Mouse (Mus musculus) cerebellum, postnatal 14 days (tissue): ENCODE results near the gene 4930519G04Rik.
"Not testable (repeated sequence)": the region's sequence is repeated elsewhere in the genome, so short reads cannot be mapped to it uniquely, and the experiment has no call there.

Source experiments
- DNase-seq, 2 experiments: peaks; one replicate each; pipeline ENCODE4 v3.0.0; 2021; ENCODE audit warnings: mixed read lengths in 2 of 2

The 4930519G04Rik gene

DNA sequence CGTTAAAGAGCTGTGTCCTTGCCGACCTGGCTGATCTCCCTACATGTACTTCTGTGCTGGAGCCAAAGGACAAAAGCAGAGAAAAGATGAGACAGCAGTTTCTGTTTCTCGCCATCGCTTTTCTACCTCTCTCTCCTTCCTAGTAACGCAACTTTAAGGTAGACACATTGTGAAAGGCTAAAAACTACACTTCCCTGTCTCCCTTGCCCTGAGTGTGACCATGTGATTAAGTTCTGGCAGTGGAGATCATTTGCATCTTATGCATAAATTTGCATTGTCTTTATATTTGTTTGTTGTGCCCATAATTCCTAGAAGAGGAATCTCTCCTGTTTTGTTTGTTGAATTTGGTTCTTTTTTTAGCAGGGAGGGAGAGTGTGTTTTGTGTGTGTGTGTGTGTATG, 62.4 kb downstream of the 4930519G04Rik start:
- no peak for DNase-seq

DNA sequence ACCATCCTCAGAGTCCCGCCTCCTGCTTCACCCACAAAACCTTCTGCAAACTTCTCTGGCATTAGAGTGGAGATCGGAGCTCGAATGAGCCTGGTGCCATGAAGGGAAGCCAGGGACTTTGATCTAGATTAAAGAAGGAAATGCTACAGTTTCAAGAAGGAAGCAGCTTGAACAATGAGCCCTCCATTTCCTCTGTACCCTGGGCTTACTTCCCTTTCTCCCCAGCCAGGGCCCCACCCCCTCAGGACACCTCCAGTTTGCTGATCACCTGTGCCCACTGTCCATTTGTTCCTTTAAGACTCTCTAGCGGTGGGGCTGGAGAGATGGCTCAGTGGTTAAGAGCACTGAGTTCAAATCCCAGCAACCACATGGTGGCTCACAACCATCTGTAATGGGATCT, 63.3 kb downstream of the 4930519G04Rik start:
- no peak for DNase-seq

DNA sequence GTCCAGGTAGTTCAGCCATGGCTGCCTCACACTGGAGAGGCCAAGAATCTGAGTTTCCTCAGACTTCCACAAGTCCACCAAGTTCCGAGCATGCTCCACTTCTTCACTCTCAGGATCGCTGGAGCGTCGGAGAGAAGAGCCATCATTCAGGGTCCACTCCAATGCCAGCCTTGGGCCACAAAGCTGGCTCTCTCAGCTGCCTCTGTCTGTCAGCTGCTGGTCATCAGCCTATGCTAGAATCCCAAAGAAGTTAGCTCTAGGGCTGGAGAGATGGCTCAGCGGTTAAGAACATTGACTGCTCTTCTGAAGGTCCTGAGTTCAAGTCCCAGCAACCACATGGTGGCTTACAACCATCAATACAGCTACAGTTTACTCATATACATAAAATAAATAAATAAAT, 63.9 kb downstream of the 4930519G04Rik start:
- DNase-seq = not testable (repeated sequence)

DNA sequence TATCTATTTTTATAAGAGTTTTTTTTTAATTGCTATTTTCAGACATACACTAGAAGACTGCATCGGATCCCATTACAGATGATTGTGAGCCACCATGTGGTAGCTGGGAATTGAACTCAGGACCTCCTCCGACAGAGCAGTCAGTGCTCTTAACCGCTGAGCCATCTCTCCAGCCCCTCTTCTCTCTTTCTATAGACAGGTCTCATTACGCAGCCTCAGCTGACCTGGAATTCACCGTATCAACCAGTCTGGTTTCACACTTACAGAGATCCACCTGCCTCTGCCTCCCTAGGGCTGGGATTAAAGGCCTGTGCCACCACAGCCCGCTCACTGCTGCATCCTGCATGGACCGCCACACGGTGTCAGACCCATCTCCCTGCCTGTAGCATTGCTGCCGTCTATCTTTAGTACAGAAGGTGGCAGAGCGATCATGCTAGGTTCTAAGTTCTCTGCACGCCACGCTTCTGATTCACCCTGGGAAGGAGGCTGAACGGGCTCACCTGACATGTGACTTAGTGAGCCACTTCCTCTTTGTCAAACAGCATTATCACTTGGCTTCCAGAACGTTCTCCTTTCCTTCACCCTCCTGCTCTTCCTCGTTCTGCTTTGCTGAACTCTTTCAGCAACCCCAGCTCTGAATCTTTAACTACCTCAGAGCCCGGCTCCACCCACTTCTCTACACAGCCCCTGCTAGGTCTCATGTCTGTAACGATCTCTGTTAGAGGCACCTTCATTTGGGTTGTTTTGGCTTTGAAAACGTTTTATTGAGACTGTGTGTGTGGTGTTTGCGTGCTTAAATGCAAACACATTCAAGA, 68.3 kb downstream of the 4930519G04Rik start:
- no peak for DNase-seq

DNA sequence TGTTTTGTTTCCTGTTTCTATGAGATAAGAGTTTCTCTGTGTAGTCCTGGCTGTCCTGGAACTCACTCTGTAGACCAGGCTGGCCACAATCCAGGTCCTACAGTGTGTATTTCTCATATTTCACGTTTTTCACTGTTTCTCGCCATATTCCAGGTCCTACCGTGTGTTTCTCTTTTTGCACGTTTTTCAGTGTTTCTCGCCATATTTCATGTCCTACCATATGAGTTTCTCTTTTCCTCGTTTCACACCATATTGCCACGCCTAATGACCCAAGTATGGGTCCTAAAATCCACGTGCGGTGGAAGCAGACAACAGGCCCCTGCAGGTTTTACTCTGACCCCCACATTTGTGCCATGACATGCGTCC, 68.9 kb downstream of the 4930519G04Rik start:
- DNase-seq = no peak

DNA sequence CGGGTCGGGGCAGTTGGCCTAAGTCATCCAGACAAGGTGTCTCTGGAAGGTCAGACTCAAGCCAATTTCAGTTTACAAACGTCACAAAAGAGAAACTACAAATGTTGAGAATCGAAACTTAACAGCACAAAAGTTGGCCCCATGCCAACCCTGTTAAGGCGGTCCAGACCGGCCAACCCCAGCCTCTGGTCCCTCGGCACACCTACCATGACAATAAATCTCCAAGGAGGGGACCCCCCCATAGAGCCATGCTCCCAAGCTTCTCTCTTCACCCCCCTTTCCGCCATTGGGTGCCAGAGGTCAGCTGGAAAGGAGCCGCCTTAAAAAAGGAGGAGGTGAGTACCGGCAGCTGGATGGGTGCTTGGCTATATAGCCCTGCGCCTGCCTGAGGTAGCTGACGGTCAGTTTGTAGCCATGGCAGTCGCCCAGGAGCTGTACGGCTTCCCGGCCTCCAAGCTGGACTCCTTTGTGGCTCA, 69.6 kb downstream of the 4930519G04Rik start, which contains the start of gene Oasl1:
Oasl1 (plus strand) TSS at position 243 of the 476 bp plus-strand sequence.
- DNase-seq = peak; percentile 42 to 54

DNA sequence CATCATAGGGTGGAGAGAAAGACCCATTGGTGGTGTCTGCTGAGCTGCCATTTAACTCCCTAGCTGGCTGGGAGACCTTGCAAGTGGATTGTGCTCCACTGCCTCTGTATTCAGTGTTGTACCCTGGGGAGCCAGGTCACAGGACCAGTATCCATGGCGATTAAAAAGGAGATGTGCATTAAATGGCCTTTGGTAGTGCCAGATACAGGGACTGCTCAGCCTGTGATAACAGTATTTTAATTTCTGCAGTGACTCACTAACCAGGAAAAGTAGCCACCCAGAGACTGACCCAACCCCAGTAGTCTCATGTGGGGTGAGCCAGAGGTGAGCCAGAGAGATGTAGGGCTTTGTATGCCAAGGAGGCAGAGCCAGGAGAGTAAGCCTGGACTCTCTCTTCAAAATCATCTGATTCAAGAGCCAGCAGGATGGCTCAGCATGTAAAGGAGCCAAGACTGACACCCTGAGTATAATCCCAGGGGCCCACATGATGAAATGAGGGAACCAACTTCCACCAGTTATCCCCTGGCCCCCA, 72.8 kb downstream of the 4930519G04Rik start:
- DNase-seq = no peak

DNA sequence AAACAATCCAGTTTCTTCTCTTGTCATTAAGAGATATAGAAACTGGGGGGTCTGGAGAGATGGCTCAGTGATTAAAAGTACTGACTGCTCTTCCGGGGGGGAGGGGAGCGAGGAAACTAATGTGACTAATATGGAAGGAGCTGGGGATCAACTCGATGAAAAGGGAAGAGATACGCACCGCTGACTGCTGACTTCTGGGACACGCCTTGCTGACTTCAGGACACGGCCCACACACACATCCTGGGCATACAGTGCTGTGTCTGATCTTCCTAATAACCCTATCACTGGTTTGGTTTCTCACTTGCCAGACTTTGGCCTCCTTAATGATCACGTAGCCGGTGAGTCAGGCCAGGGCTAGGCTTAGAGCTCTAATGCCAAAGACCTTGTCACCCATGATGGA, 73.3 kb downstream of the 4930519G04Rik start:
- DNase-seq = no peak

DNA sequence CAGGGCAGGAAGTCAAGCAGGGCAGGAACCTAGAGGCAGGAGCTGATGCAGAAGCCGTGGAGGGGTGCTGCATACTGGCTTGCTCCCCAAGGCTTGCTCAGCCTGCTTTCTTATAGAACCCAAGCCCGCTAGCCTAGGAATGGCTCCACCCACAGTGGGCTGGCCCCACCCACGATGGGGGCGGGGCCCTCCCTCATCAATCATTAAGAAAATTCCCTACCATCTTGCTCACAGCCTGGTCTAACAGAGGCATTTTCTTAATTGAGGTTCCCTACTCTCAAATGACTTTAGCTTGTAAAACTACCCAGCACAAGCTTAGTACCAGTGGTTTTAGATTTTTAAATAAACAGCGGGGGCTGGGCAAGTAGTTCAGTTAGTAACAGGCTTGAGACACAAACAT, 78.2 kb downstream of the 4930519G04Rik start:
- no peak for DNase-seq

DNA sequence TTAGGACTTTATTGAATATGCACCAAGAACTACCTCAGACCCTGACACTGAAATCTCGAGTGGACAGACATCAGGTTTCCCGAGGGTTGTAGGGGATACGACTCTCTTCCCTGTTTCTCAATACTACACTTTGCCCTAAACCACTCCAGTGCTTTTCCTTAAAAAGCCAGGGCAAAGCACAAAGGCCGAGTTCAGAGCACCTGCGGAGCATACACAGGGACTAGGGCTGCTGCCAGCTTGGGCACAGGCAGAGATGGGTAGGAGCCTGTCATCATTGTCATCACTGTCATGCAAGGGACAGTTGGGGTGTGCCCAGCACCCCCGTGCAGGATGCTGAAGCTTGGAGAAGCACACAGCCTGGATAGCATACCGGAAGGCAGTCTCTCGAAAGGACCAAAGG, 79.7 kb downstream of the 4930519G04Rik start:
- no peak for DNase-seq
